Mouse (Mus musculus): ENCODE data around the gene Nop9.

DNA sequence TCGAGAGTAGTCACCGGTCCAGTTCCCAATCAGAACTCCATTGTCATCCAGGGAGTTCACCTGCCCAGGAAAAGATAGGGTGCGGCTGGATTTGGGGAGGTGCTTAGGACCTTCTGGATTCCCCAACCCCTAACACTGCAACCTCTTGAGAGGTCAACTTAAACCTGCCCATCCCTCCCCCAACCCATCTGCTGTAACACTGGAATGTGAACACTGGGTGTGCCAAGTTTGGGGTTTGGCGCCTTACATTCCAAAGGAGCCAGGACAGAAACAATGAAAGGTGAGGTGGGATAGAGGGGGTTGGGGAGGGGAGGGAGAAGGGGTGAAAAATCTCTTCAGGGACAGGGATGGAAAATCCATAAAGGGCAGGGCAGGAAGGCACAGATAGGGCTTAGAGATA is 36.0 kb upstream of the Nop9 start:
- TF ChIP-seq EP300 (IDR thresholded peaks at IDR 0.05; ENCODE audit: low read depth) (no peak), CTCF (IDR thresholded peaks at IDR 0.05; ENCODE audit: low read depth) (no peak)

Measured in liver, postnatal 0 days (tissue).